Comparison of ENCODE assay signal across 12 mouse cellular contexts in the genomic region with DNA sequence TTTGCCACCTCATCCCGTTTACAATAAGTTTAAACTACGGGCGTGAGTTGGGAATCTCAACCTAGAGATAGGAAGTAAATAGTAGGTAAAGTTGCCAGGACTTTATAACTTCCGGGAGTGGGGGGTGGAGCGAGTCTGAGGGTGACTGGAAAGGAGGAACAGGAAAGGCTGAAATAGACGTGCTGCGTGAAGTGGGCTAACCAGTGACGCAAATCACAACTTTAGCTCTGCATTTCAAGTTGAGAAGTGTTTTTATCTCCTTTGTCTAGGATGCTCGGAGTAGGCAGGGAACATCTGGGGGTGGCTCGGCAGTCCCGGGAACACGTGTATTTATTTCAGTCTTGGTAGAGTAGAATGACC. TPM values are rescaled to one million over a fixed set of nuclear protein-coding genes. Genes with fewer than 3 reads are reported as not detected.
DNase-seq lines count a peak whose midpoint lies in the region; ATAC-seq and TF ChIP-seq lines count a peak whose summit lies in the region.
"Had no signal": no experiment of that assay in that cellular context is flagged by ENCODE, and none has a peak within 500 bp of the region (broad histone marks: within the 10 kb centered on the region; RNA-seq: fewer than 3 reads in every experiment).

No protein-coding gene starts in this region.

- no peak overlapping the region for H3K4me3 ChIP-seq in kidney, embryonic 16.5 days (ENCODE audit: low read length)
- H3K4me3 ChIP-seq in bone marrow, adult 2 months (replicated peaks; ENCODE audit: control insufficient read depth, low read depth, low read length) = peak overlapping the region; percentile 26
- H3K4me3 ChIP-seq in intestine, postnatal 0 days (ENCODE audit: low read depth, low read length) = peak overlapping the region; percentile 23
- no peak overlapping the region for H3K4me3 ChIP-seq in hindbrain, embryonic 11.5 days (ENCODE audit: low read depth, low read length)
- H3K4me3 ChIP-seq: forebrain, embryonic 15.5 days; layer of hippocampus, adult 2 months had no signal

- TF ChIP-seq CTCF in bone marrow, adult 2 months (IDR thresholded peaks at IDR 0.05; ENCODE audit: control insufficient read depth, insufficient read depth, low read length) = no peak
- no peak for TF ChIP-seq CTCF in intestine, postnatal 0 days (IDR thresholded peaks at IDR 0.05; ENCODE audit: low read depth)

- H3K36me3 ChIP-seq in kidney, embryonic 16.5 days (ENCODE audit: insufficient read depth, low read length) = peaks cover 4% of the 10 kb centered on the region; the same call in 1 of the 2 replicates
- H3K36me3 ChIP-seq in intestine, postnatal 0 days (ENCODE audit: control insufficient read depth, insufficient read depth) = peaks cover 7% of the 10 kb centered on the region; the same call in 1 of the 2 replicates
- H3K36me3 ChIP-seq in hindbrain, embryonic 11.5 days (ENCODE audit: control insufficient read depth, insufficient read depth, low read length) = no peaks in the 10 kb centered on the region

- no peak overlapping the region for H3K9ac ChIP-seq in kidney, embryonic 16.5 days (replicated peaks; ENCODE audit: low read length)
- no peak overlapping the region for H3K9ac ChIP-seq in intestine, postnatal 0 days (ENCODE audit: low read depth, low read length)
- H3K9ac ChIP-seq in hindbrain, embryonic 11.5 days (ENCODE audit: low read depth, low read length) = no peak overlapping the region
- H3K9ac ChIP-seq: forebrain, embryonic 15.5 days had no signal

- no peaks in the 10 kb centered on the region for H3K9me3 ChIP-seq in kidney, embryonic 16.5 days (ENCODE audit: low read length)
- no peaks in the 10 kb centered on the region for H3K9me3 ChIP-seq in intestine, postnatal 0 days (ENCODE audit: control insufficient read depth)
- no peaks in the 10 kb centered on the region for H3K9me3 ChIP-seq in hindbrain, embryonic 11.5 days (ENCODE audit: control insufficient read depth, low read length)
- H3K9me3 ChIP-seq: forebrain, embryonic 15.5 days had no signal

- no peak overlapping the region for H3K4me2 ChIP-seq in kidney, embryonic 16.5 days (replicated peaks; ENCODE audit: low read depth, low read length)
- H3K4me2 ChIP-seq in intestine, postnatal 0 days (replicated peaks; ENCODE audit: low read depth) = peak overlapping the region; percentile 53
- H3K4me2 ChIP-seq in hindbrain, embryonic 11.5 days (replicated peaks; ENCODE audit: low read depth, low read length) = no peak overlapping the region
- H3K4me2 ChIP-seq: forebrain, embryonic 15.5 days had no signal

- TF ChIP-seq POLR2A in bone marrow, adult 2 months (IDR thresholded peaks at IDR 0.05; ENCODE audit: borderline replicate concordance, control insufficient read depth, low read depth, low read length) = no peak

- 52% methylated on average over 12 of the region's 12 CpGs for WGBS in kidney, embryonic 16.5 days
- WGBS in bone marrow, adult 2 months = 16% methylated on average over 12 of the region's 12 CpGs
- WGBS in intestine, postnatal 0 days = 33% methylated on average over 12 of the region's 12 CpGs
- 75% methylated on average over 12 of the region's 12 CpGs for WGBS in hindbrain, embryonic 11.5 days

- ATAC-seq in kidney, embryonic 16.5 days (ENCODE audit: low FRiP score, low TSS enrichment) = no peak
- peak; percentile 84 for ATAC-seq in intestine, postnatal 0 days
- 0 out of 2 replicates have a peak, but pooled peaks have one; percentile 50 for ATAC-seq in monocyte, adult 5-6 weeks (replicated peaks; ENCODE audit: insufficient number of reproducible peaks, low FRiP score, low TSS enrichment, poor library complexity, severe bottlenecking)
- ATAC-seq in hindbrain, embryonic 11.5 days (ENCODE audit: low FRiP score) = no peak
- ATAC-seq: forebrain, embryonic 15.5 days had no signal

- H3K27ac ChIP-seq in kidney, embryonic 16.5 days (ENCODE audit: low read length) = no peak overlapping the region
- 0 out of 2 replicates have a peak overlapping the region, but pooled peaks have one; percentile 19 for H3K27ac ChIP-seq in bone marrow, adult 2 months (ENCODE audit: control insufficient read depth, insufficient read depth, low read depth, low read length, poor library complexity)
- H3K27ac ChIP-seq in intestine, postnatal 0 days (ENCODE audit: low read depth, low read length) = peak overlapping the region; percentile 66
- no peak overlapping the region for H3K27ac ChIP-seq in hindbrain, embryonic 11.5 days (ENCODE audit: low read depth, low read length)
- H3K27ac ChIP-seq: forebrain, embryonic 15.5 days; layer of hippocampus, adult 2 months had no signal

- H3K4me1 ChIP-seq in kidney, embryonic 16.5 days (ENCODE audit: insufficient read depth, low read length) = peaks cover 8% of the 10 kb centered on the region
- H3K4me1 ChIP-seq in bone marrow, adult 2 months (ENCODE audit: control insufficient read depth, insufficient read depth, low read length) = peaks cover 2% of the 10 kb centered on the region
- no peaks in the 10 kb centered on the region for H3K4me1 ChIP-seq in intestine, postnatal 0 days (replicated peaks; ENCODE audit: control insufficient read depth, insufficient read depth, low read length)
- no peaks in the 10 kb centered on the region for H3K4me1 ChIP-seq in hindbrain, embryonic 11.5 days (replicated peaks; ENCODE audit: control insufficient read depth, insufficient read depth, low read length)
- H3K4me1 ChIP-seq: forebrain, embryonic 15.5 days had no signal

- no peaks in the 10 kb centered on the region for H3K27me3 ChIP-seq in kidney, embryonic 16.5 days (ENCODE audit: insufficient read depth, low read length)
- H3K27me3 ChIP-seq in intestine, postnatal 0 days (replicated peaks; ENCODE audit: control insufficient read depth, insufficient read depth, low read length) = no peaks in the 10 kb centered on the region
- no peaks in the 10 kb centered on the region for H3K27me3 ChIP-seq in hindbrain, embryonic 11.5 days (ENCODE audit: control insufficient read depth, insufficient read depth, low read length)
- H3K27me3 ChIP-seq: forebrain, embryonic 15.5 days had no signal

- peak; percentile 29 for DNase-seq in kidney, postnatal 10 days
- no peak for DNase-seq in embryo, embryonic 10.5 days (ENCODE audit: low spot score)
- no peak for DNase-seq in hindbrain, embryonic 11.5 days (ENCODE audit: low spot score)
- DNase-seq in spleen, postnatal 4 days (ENCODE audit: low spot score in 2 of 2) = no peak
- DNase-seq: cerebellum, adult 11 months; thymus, postnatal 36 days had no signal

RNA-seq across cellular contexts. Expression of a gene that starts 35.2 kb away (rescaled TPM):
- polyA plus RNA-seq in kidney, embryonic 16.5 days (2015; fragmentation: Nextera tagmentation; extraction: Ambion mirVana) = 2,859 and 3,187 TPM in 2 replicates
- 397 and 805 TPM in 2 replicates for polyA plus RNA-seq in bone marrow, adult 2 months (2011; ENCODE audit: insufficient read depth, insufficient read length, low replicate concordance, missing spikeins)
- 1,042 and 1,135 TPM in 2 replicates for polyA plus RNA-seq in intestine, postnatal 0 days (2015; fragmentation: Nextera tagmentation; extraction: Ambion mirVana)
- 2,780 to 3,802 TPM (median 3,103 TPM) in 3 replicates for total RNA-seq in monocyte, adult 5-6 weeks (2017)
- polyA plus RNA-seq in hindbrain, embryonic 11.5 days (2014; fragmentation: Nextera tagmentation; extraction: Ambion mirVana) = 3,718 and 3,764 TPM in 2 replicates

Comparison
In these comparisons a context has a peak if more than half of its experiments do, and no peak if none do; other contexts are left out.
1. ATAC-seq: peak in intestine, postnatal 0 days (single experiment) and monocyte, adult 5-6 weeks (single experiment); none in kidney, embryonic 16.5 days (single experiment) and hindbrain, embryonic 11.5 days (single experiment).
2. H3K27ac ChIP-seq: peak in bone marrow, adult 2 months (single experiment) and intestine, postnatal 0 days (single experiment); none in kidney, embryonic 16.5 days (single experiment) and hindbrain, embryonic 11.5 days (single experiment).
3. H3K4me3 ChIP-seq: peak in bone marrow, adult 2 months (single experiment) and intestine, postnatal 0 days (single experiment); none in kidney, embryonic 16.5 days (single experiment) and hindbrain, embryonic 11.5 days (single experiment).